Mouse (Mus musculus): Measurements from ENCODE around the gene Chchd3.

DNA sequence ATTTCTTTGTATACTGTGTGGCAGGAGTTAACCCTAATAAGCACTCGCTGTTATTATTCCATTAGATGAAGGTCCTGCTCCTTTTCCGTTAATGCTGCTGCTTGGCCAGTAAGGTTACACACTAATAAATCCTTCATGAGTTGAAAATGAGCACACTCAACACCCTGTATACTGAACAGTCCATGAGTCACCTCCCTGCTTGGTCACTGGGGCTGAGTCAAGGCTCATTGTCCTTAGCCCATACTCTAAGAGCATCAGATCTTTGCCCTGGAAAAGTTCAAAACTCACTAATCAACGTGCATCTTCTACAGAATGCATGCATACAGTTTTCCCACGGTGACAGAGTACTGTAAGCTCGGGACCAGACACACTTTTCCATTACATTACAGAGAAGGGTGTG lies 124.5 kb downstream of the Chchd3 start:
- TF ChIP-seq HCFC1 (IDR thresholded peaks at IDR 0.05; ENCODE audit: borderline replicate concordance, insufficient read depth, low read length) (no peak), ZC3H11A (IDR thresholded peaks at IDR 0.05; ENCODE audit: borderline replicate concordance, low read depth, low read length) (no peak), CHD2 (IDR thresholded peaks at IDR 0.05; ENCODE audit: low read depth, low read length) (no peak)
